Comparison of ENCODE assay signal across 1 mouse cellular context in genomic region chr16:5049774-5050234, GRCm38 (mm10).
TF ChIP-seq lines count a peak whose summit lies in the region.

Gene Glyr1, minus strand, starts transcription at chr16:5049863.
Gene Ubn1, plus strand, starts transcription at chr16:5050057.

TF ChIP-seq in MEL, 35 proteins besides CTCF, POLR2A, EP300 and RAD21 (continued from another document):
- TF ChIP-seq NRF1 (IDR thresholded peaks at IDR 0.05; ENCODE audit: insufficient read depth, low read depth, low read length, poor library complexity, severe bottlenecking): no peak
- TF ChIP-seq MAZ (IDR thresholded peaks at IDR 0.05; ENCODE audit: low read depth, low read length): peak; percentile 89; the same call in 1 of the 2 replicates
- peak; percentile 73 for TF ChIP-seq MXI1 (IDR thresholded peaks at IDR 0.05; ENCODE audit: low read depth, low read length)
- no peak for TF ChIP-seq JUND (IDR thresholded peaks at IDR 0.05; ENCODE audit: low read depth, low read length)
- no peak for TF ChIP-seq MAFK (IDR thresholded peaks at IDR 0.05; ENCODE audit: borderline replicate concordance, low read depth, low read length)
- no peak for TF ChIP-seq ZKSCAN1 (IDR thresholded peaks at IDR 0.05; ENCODE audit: low read depth, low read length)
- peak; percentile 52; the same call in 1 of the 2 replicates for TF ChIP-seq TCF12 (IDR thresholded peaks at IDR 0.05; ENCODE audit: low read depth, low read length)
- TF ChIP-seq MAX (IDR thresholded peaks at IDR 0.05; ENCODE audit: low read length): peak; percentile 100
- TF ChIP-seq ETS1 (IDR thresholded peaks at IDR 0.05; ENCODE audit: low read depth, low read length): peak; percentile 56
- peak; percentile 71 for TF ChIP-seq ELF1 (IDR thresholded peaks at IDR 0.05; ENCODE audit: low read depth, low read length)
- no peak; the same call in 1 of the 2 replicates for TF ChIP-seq E2F4 (IDR thresholded peaks at IDR 0.05; ENCODE audit: borderline replicate concordance, low read depth, low read length)
